17 mouse cellular contexts compared by ENCODE assay signal in the genomic region with DNA sequence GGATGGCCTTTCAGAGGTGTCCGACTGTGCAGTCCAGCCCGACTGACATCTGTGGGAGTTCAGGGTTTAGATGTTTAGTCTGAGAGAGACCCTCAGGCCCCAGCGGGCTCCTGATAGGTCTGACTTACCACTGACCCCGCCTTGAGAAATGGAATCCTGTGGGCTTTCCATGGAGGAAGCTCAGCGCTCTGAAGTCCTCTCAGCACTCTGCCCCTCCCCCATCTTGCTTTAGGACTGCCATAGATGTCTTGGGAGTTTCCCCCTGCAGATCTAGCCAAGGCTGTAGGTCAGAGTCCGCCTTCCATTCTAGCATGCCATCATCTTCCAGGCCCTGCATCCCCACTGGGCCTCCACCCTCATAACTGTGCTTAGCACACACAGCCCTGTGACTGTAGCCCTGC.
DNase-seq lines count a peak whose midpoint lies in the region; ATAC-seq and TF ChIP-seq lines count a peak whose summit lies in the region.
"Had no signal": no experiment of that assay in that cellular context is flagged by ENCODE, and none has a peak within 500 bp of the region (broad histone marks: within the 10 kb centered on the region; RNA-seq: fewer than 3 reads in every experiment).

No protein-coding gene starts in this region.

- no peaks in the 10 kb centered on the region for H3K27me3 ChIP-seq in kidney, embryonic 14.5 days (ENCODE audit: control insufficient read depth, insufficient read depth, low read length)
- H3K27me3 ChIP-seq in CH12.LX (replicated peaks), result no peaks in the 10 kb centered on the region
- H3K27me3 ChIP-seq in intestine, postnatal 0 days (replicated peaks; ENCODE audit: control insufficient read depth, insufficient read depth, low read length), result no peaks in the 10 kb centered on the region
- H3K27me3 ChIP-seq: heart, embryonic 15.5 days had no signal

- no peaks in the 10 kb centered on the region for H3K36me3 ChIP-seq in kidney, embryonic 14.5 days (ENCODE audit: control insufficient read depth, insufficient read depth, low read length)
- H3K36me3 ChIP-seq in CH12.LX (replicated peaks in 1 of 2; ENCODE audit: control insufficient read depth in 1 of 2, insufficient read depth in 1 of 2, low read length in 1 of 2), result no peaks in the 10 kb centered on the region
- no peaks in the 10 kb centered on the region for H3K36me3 ChIP-seq in intestine, postnatal 0 days (ENCODE audit: control insufficient read depth, insufficient read depth)
- H3K36me3 ChIP-seq: heart, embryonic 15.5 days had no signal

- TF ChIP-seq EP300 in CH12.LX (IDR thresholded peaks at IDR 0.05; ENCODE audit: low read length), result no peak

- no peak overlapping the region for H3K27ac ChIP-seq in kidney, embryonic 14.5 days (ENCODE audit: low read depth, low read length)
- no peak overlapping the region for H3K27ac ChIP-seq in CH12.LX (ENCODE audit: insufficient read depth, low read depth)
- H3K27ac ChIP-seq in intestine, postnatal 0 days (ENCODE audit: low read depth, low read length), result no peak overlapping the region
- H3K27ac ChIP-seq: gastrocnemius, adult 2 months; heart, embryonic 15.5 days had no signal

- H3K79me2 ChIP-seq in CH12.LX (replicated peaks; ENCODE audit: control insufficient read depth, extremely low read depth, insufficient read depth, poor library complexity, severe bottlenecking), result no peaks in the 10 kb centered on the region

- WGBS in kidney, embryonic 14.5 days, result 28% methylated on average over 6 of the region's 6 CpGs
- 49% methylated on average over 6 of the region's 6 CpGs for WGBS in intestine, postnatal 0 days

- TF ChIP-seq CTCF in CH12.LX (conservative IDR thresholded peaks at IDR 0.05 in 1 of 2, IDR thresholded peaks at IDR 0.05 in 1 of 2; ENCODE audit: low read depth in 2 of 2, low read length in 2 of 2), result no peak
- TF ChIP-seq CTCF in intestine, postnatal 0 days (IDR thresholded peaks at IDR 0.05; ENCODE audit: low read depth), result no peak

- no peak for TF ChIP-seq RAD21 in CH12.LX (IDR thresholded peaks at IDR 0.05; ENCODE audit: low read depth, low read length)

- ATAC-seq in kidney, embryonic 14.5 days (ENCODE audit: low FRiP score, low TSS enrichment), result peak; percentile 73
- peak; percentile 77 for ATAC-seq in intestine, postnatal 0 days
- ATAC-seq: CD4-positive, CD25-positive, alpha-beta regulatory T cell, adult 4 months; forebrain, embryonic 14.5 days had no signal

- in situ Hi-C loops in CH12.LX (cut with MboI; ENCODE audit: low pct_ligation_motif_present, low pct_unique_long_range_greater_than_20kb, low sequenced_read_pairs), result no loop called here

- H3K9ac ChIP-seq in kidney, embryonic 14.5 days (ENCODE audit: low read depth, low read length), result no peak overlapping the region
- H3K9ac ChIP-seq in CH12.LX (ENCODE audit: insufficient read depth, low read depth), result no peak overlapping the region
- no peak overlapping the region for H3K9ac ChIP-seq in intestine, postnatal 0 days (ENCODE audit: low read depth, low read length)
- H3K9ac ChIP-seq: heart, embryonic 15.5 days had no signal

- no peak overlapping the region for H3K4me3 ChIP-seq in kidney, embryonic 14.5 days (ENCODE audit: low read length)
- no peak overlapping the region for H3K4me3 ChIP-seq in CH12.LX (replicated peaks in 1 of 3; ENCODE audit: low read depth in 2 of 3, low read length in 2 of 3, poor library complexity in 1 of 3)
- H3K4me3 ChIP-seq in intestine, postnatal 0 days (ENCODE audit: low read depth, low read length), result no peak overlapping the region
- H3K4me3 ChIP-seq: gastrocnemius, adult 2 months; heart, embryonic 15.5 days; myocyte had no signal

- H3K4me1 ChIP-seq in kidney, embryonic 14.5 days (ENCODE audit: control insufficient read depth, insufficient read depth, low read length), result 0 out of 2 replicates have a peak, but pooled peaks cover 4% of the 10 kb centered on the region
- peaks cover 20 to 73% of the 10 kb centered on the region in 2 experiments for H3K4me1 ChIP-seq in CH12.LX (ENCODE audit: control insufficient read depth in 1 of 2, insufficient read depth in 2 of 2)
- H3K4me1 ChIP-seq in intestine, postnatal 0 days (replicated peaks; ENCODE audit: control insufficient read depth, insufficient read depth, low read length), result peaks cover 4% of the 10 kb centered on the region; the same call in 1 of the 2 replicates

- DNase-seq in kidney, postnatal 14 days, result no peak
- peak; percentile 60 for DNase-seq in CH12.LX (ENCODE audit: extremely low read depth)
- DNase-seq in ZHBTc4 (ENCODE audit: low read depth, low spot score), result peak; percentile 50
- no peak for DNase-seq in natural killer cell, adult 2 months (ENCODE audit: low spot score in 2 of 2)
- DNase-seq in left cerebral cortex, adult 8-10 months (ENCODE audit: low spot score in 2 of 2), result no peak
- DNase-seq: adrenal gland, adult 8-10 months; cerebellum, postnatal 14 days; gastrocnemius, adult 2 months; kidney, adult 2 months; right cerebral cortex, postnatal 25 days; thymus, postnatal 36 days had no signal

- no peaks in the 10 kb centered on the region for H3K9me3 ChIP-seq in kidney, embryonic 14.5 days (ENCODE audit: control insufficient read depth, low read length)
- H3K9me3 ChIP-seq in CH12.LX (replicated peaks; ENCODE audit: low read length), result no peaks in the 10 kb centered on the region
- H3K9me3 ChIP-seq in intestine, postnatal 0 days (ENCODE audit: control insufficient read depth), result no peaks in the 10 kb centered on the region
- H3K9me3 ChIP-seq: heart, embryonic 15.5 days had no signal

- dilution Hi-C loops in CH12.LX (cut with MboI; ENCODE audit: extremely low pct_ligation_motif_present, extremely low pct_unique_long_range_greater_than_20kb, low sequenced_read_pairs), result no loop called here

- no peak for TF ChIP-seq POLR2A in CH12.LX (IDR thresholded peaks at IDR 0.05; ENCODE audit: low read depth, low read length)

- no peak overlapping the region for H3K4me2 ChIP-seq in kidney, embryonic 14.5 days (replicated peaks; ENCODE audit: low read depth, low read length)
- no peak overlapping the region for H3K4me2 ChIP-seq in CH12.LX (ENCODE audit: insufficient read depth, low read depth, poor library complexity, severe bottlenecking)
- H3K4me2 ChIP-seq in intestine, postnatal 0 days (replicated peaks; ENCODE audit: low read depth), result no peak overlapping the region
- H3K4me2 ChIP-seq: heart, embryonic 15.5 days had no signal

TF ChIP-seq in CH12.LX, 34 proteins besides CTCF, POLR2A, EP300 and RAD21:
- TF ChIP-seq RCOR1 (conservative IDR thresholded peaks at IDR 0.05; ENCODE audit: low read depth, low read length) (no peak), CHD1 (IDR thresholded peaks at IDR 0.05; ENCODE audit: low read depth, low read length) (no peak), MEF2A (IDR thresholded peaks at IDR 0.05; ENCODE audit: borderline replicate concordance, low read depth, low read length) (no peak), ZNF384 (IDR thresholded peaks at IDR 0.05; ENCODE audit: low read depth, low read length) (no peak), JUND (conservative IDR thresholded peaks at IDR 0.05; ENCODE audit: low read depth, low read length) (no peak), CHD2 (IDR thresholded peaks at IDR 0.05; ENCODE audit: low read length) (peak; percentile 21; the same call in 1 of the 2 replicates)
TF ChIP-seq in CH12.LX: peak in this region for 1.

Comparison
In these comparisons a context has a peak if more than half of its experiments do, and no peak if none do; other contexts are left out.
1. DNase-seq: peak in CH12.LX (single experiment) and ZHBTc4 (single experiment); none in kidney, postnatal 14 days (single experiment), natural killer cell, adult 2 months (0 of 2) and left cerebral cortex, adult 8-10 months (0 of 2).